1 mouse cellular context compared by ENCODE assay signal in the genomic region with DNA sequence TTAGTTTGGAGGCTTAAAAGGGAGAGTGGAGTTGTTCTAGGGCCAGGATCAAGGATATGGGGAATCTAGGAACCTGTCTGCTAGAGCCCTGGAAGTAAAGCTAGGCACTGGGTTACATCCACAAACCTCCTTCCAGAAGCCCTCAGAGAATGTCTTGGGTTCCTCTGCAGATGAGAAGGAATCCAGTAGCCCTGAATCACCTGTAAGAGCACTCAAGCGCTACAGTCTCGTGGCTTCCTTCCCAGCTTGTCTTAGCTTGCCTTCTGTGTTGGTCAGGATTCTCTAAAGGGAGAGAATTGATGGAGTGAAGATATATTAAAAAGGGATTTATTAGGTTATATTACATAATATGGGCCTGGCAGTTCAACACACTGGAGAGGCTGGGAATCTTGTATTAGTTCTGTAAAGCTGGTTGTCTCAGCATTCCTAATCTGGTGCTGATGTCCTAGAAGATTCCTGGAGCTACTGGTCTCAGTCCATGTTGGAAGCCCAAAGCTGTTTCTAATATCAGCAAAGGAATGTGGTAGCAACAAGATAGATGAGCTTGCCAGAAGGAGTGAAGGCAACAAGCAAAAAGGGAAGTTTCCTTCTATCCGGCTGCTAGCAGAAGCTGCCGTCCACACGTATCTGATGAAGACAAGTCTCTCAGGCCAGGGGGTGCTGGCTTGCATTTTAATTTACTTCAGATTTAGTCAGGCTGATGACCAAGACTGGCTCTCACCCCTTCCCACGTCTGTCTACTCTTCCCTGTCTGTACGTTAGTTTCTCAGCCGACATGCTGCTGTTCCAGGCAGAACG.
TF ChIP-seq lines count a peak whose summit lies in the region.

No protein-coding gene starts in this region.

TF ChIP-seq in MEL, 35 proteins besides CTCF, POLR2A, EP300 and RAD21 (continued from another document):
- TF ChIP-seq MAFK (IDR thresholded peaks at IDR 0.05; ENCODE audit: borderline replicate concordance, low read depth, low read length) (no peak), SIN3A (IDR thresholded peaks at IDR 0.05; ENCODE audit: low read length) (no peak), BHLHE40 (IDR thresholded peaks at IDR 0.05; ENCODE audit: borderline replicate concordance, low read depth, low read length) (no peak), NRF1 (IDR thresholded peaks at IDR 0.05; ENCODE audit: insufficient read depth, low read depth, low read length, poor library complexity, severe bottlenecking) (no peak), ZKSCAN1 (IDR thresholded peaks at IDR 0.05; ENCODE audit: low read depth, low read length) (no peak)
